19 mouse cellular contexts compared by ENCODE assay signal in the genomic region with DNA sequence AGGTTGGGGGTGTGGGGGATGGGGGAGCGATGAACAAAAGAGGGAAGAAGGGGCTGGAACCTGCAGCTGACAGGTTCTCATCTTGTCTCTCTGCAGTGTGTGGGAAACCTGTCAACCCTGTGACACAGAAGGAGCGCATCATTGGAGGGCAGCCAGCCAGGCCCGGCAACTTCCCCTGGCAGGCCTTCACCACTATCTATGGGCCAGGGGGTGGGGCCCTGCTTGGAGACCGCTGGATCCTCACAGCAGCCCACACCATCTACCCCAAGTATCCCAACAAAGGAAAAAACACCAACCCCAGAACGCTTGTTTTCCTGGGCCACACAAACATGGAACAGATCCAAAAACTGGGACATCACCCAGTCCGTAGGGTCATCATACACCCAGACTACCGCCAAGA. TPM values are rescaled to one million over a fixed set of nuclear protein-coding genes. Genes with fewer than 3 reads are reported as not detected.
DNase-seq lines count a peak whose midpoint lies in the region; ATAC-seq and TF ChIP-seq lines count a peak whose summit lies in the region.
"Not testable (repeated sequence)": the region's sequence is repeated elsewhere in the genome, so short reads cannot be mapped to it uniquely, and the experiment has no call there.
"Had no signal": no experiment of that assay in that cellular context is flagged by ENCODE, and none has a peak within 500 bp of the region (broad histone marks: within the 10 kb centered on the region; RNA-seq: fewer than 3 reads in every experiment).

No protein-coding gene starts in this region.

- TF ChIP-seq EP300 in stomach, postnatal 0 days (optimal IDR thresholded peaks at IDR 0.05) = not testable (repeated sequence)

- not testable (repeated sequence) for H3K27me3 ChIP-seq in lung, embryonic 15.5 days; stomach, postnatal 0 days (ENCODE audit: control insufficient read depth, insufficient read depth, low read length)

- ATAC-seq in erythroblast, adult 5-6 weeks (replicated peaks; ENCODE audit: low FRiP score, poor library complexity, severe bottlenecking) = 0 out of 2 replicates have a peak, but pooled peaks have one; percentile 41
- peak; percentile 27; the same call in 1 of the 2 replicates for ATAC-seq in lung, embryonic 15.5 days (ENCODE audit: borderline replicate concordance, extremely low read depth, low FRiP score, low TSS enrichment)
- peak; percentile 77 for ATAC-seq in megakaryocyte-erythroid progenitor cell, adult 5-6 weeks (replicated peaks; ENCODE audit: low FRiP score, low TSS enrichment, poor library complexity, severe bottlenecking)
- peak; percentile 42; the same call in 1 of the 2 replicates for ATAC-seq in stomach, postnatal 0 days (ENCODE audit: low FRiP score, low TSS enrichment)

- H3K9me3 ChIP-seq in lung, embryonic 15.5 days; stomach, postnatal 0 days (ENCODE audit: control insufficient read depth, low read length): not testable (repeated sequence)

- H3K4me1 ChIP-seq in lung, embryonic 15.5 days; stomach, postnatal 0 days (replicated peaks; ENCODE audit: control insufficient read depth, insufficient read depth): not testable (repeated sequence)

- H3K36me3 ChIP-seq in lung, embryonic 15.5 days; stomach, postnatal 0 days (ENCODE audit: control insufficient read depth, insufficient read depth, low read length): not testable (repeated sequence)

- peak; percentile 57 for DNase-seq in MEL-GATA-1-ER (ENCODE audit: extremely low read depth, low read depth)
- DNase-seq in adrenal gland, postnatal 10 days = peak; percentile 75
- DNase-seq in cerebellum, postnatal 10 days = peak; percentile 61 to 67
- peak; percentile 5 to 15 for DNase-seq in heart, postnatal 10 days
- not testable (repeated sequence) for DNase-seq in stomach, postnatal 0 days (ENCODE audit: low spot score)

- TF ChIP-seq CTCF in stomach, postnatal 0 days (IDR thresholded peaks at IDR 0.05; ENCODE audit: low read depth) = not testable (repeated sequence)

- intact Hi-C loops in heart, postnatal 10 days (cut with DNase I) = not testable (repeated sequence)

- not testable (repeated sequence) for H3K9ac ChIP-seq in lung, embryonic 15.5 days; stomach, postnatal 0 days (ENCODE audit: low read length)

- H3K27ac ChIP-seq in lung, embryonic 15.5 days; stomach, postnatal 0 days (replicated peaks): not testable (repeated sequence)

- 71% methylated on average over 6 of the region's 7 CpGs for WGBS in lung, embryonic 15.5 days
- WGBS in stomach, postnatal 0 days = 84% methylated on average over 7 of the region's 7 CpGs

- not testable (repeated sequence) for H3K4me3 ChIP-seq in lung, embryonic 15.5 days; stomach, postnatal 0 days (ENCODE audit: low read depth, low read length)

- H3K4me2 ChIP-seq in lung, embryonic 15.5 days; stomach, postnatal 0 days (replicated peaks; ENCODE audit: low read depth): not testable (repeated sequence)

RNA-seq across cellular contexts. Expression of a gene that starts 10.1 kb away (rescaled TPM):
- 1 to 10 TPM; 4.7 to 5.1 TPM for total RNA-seq in adrenal gland, postnatal 10 days (2021)
- total RNA-seq in erythroblast, adult 5-6 weeks (2015; ENCODE audit: low replicate concordance) = 0.96 TPM in 1 of 2 replicates, not detected in the other
- 0.09 TPM in 1 of 2 replicates, not detected in the other for total RNA-seq in erythroblast, adult 5-6 weeks (2017; ENCODE audit: low replicate concordance)
- under 1 TPM; 0.74 to 0.79 TPM for total RNA-seq in heart, postnatal 10 days (2021)
- polyA plus RNA-seq in lung, embryonic 15.5 days (2015; fragmentation: Nextera tagmentation; extraction: Ambion mirVana) = not detected in 2 replicates
- not detected in 2 replicates for total RNA-seq in megakaryocyte-erythroid progenitor cell, adult 5-6 weeks (2014; fragmentation: Nextera tagmentation)
- total RNA-seq in megakaryocyte-erythroid progenitor cell, adult 5-6 weeks (2017) = not detected in 2 replicates
- polyA plus RNA-seq in stomach, postnatal 0 days (2015; fragmentation: Nextera tagmentation; extraction: Ambion mirVana) = not detected in 2 replicates
- total RNA-seq: forebrain, postnatal 0 days; hematopoietic stem cell, adult 5-6 weeks had no signal
- polyA plus RNA-seq: C2C12; cortical plate, adult 2 months; embryonic facial prominence, embryonic 12.5 days; forebrain, embryonic 13.5 days; forebrain, postnatal 0 days; gonadal fat pad, adult 2 months; heart, embryonic 13.5 days; heart, postnatal 0 days; hindbrain, embryonic 14.5 days; intestine, embryonic 15.5 days had no signal

RNA-seq across cellular contexts. Expression of a gene that starts 38.0 kb away (rescaled TPM):
- 100 to 1,000 TPM in 1 of 2 experiments, 10 to 100 TPM in 1; 76.9 to 105 TPM for total RNA-seq in adrenal gland, postnatal 10 days (2021)
- total RNA-seq in erythroblast, adult 5-6 weeks (2015; ENCODE audit: low replicate concordance) = not detected in 2 replicates
- total RNA-seq in erythroblast, adult 5-6 weeks (2017; ENCODE audit: low replicate concordance) = 0.77 TPM in 1 of 2 replicates, not detected in the other
- 10 to 100 TPM; 20.1 to 23.3 TPM for total RNA-seq in heart, postnatal 10 days (2021)
- 2.6 and 3.6 TPM in 2 replicates for polyA plus RNA-seq in lung, embryonic 15.5 days (2015; fragmentation: Nextera tagmentation; extraction: Ambion mirVana)
- total RNA-seq in megakaryocyte-erythroid progenitor cell, adult 5-6 weeks (2014; fragmentation: Nextera tagmentation) = not detected in 2 replicates
- total RNA-seq in megakaryocyte-erythroid progenitor cell, adult 5-6 weeks (2017) = not detected in 2 replicates
- polyA plus RNA-seq in stomach, postnatal 0 days (2015; fragmentation: Nextera tagmentation; extraction: Ambion mirVana) = 16.9 and 18.0 TPM in 2 replicates
- total RNA-seq: hematopoietic stem cell, adult 5-6 weeks had no signal

RNA-seq across cellular contexts. Expression of a gene that starts 55.7 kb away (rescaled TPM):
- 1 to 10 TPM; 2.5 to 4.2 TPM for total RNA-seq in adrenal gland, postnatal 10 days (2021)
- total RNA-seq in erythroblast, adult 5-6 weeks (2015; ENCODE audit: low replicate concordance) = not detected in 2 replicates
- not detected in 2 replicates for total RNA-seq in erythroblast, adult 5-6 weeks (2017; ENCODE audit: low replicate concordance)
- total RNA-seq in heart, postnatal 10 days (2021) = under 1 TPM; 0.26 to 0.45 TPM
- polyA plus RNA-seq in lung, embryonic 15.5 days (2015; fragmentation: Nextera tagmentation; extraction: Ambion mirVana) = 0.07 TPM in 1 of 2 replicates, not detected in the other
- total RNA-seq in megakaryocyte-erythroid progenitor cell, adult 5-6 weeks (2014; fragmentation: Nextera tagmentation) = not detected in 2 replicates
- total RNA-seq in megakaryocyte-erythroid progenitor cell, adult 5-6 weeks (2017) = not detected in 2 replicates
- polyA plus RNA-seq in stomach, postnatal 0 days (2015; fragmentation: Nextera tagmentation; extraction: Ambion mirVana) = 0.05 TPM in 1 of 2 replicates, not detected in the other
- total RNA-seq: hematopoietic stem cell, adult 5-6 weeks had no signal
- polyA plus RNA-seq: embryonic facial prominence, embryonic 12.5 days; forebrain, embryonic 13.5 days; heart, embryonic 13.5 days; intestine, embryonic 15.5 days had no signal

Comparison
In these comparisons a context has a peak if more than half of its experiments do, and no peak if none do; other contexts are left out.
1. ATAC-seq: peak in every context shown above with its lines; median percentile 77 in megakaryocyte-erythroid progenitor cell, adult 5-6 weeks; 42 in stomach, postnatal 0 days; 41 in erythroblast, adult 5-6 weeks; 27 in lung, embryonic 15.5 days.
2. RNA of a gene that starts 38.0 kb away (total RNA-seq): 76.9 to 105 TPM in adrenal gland, postnatal 10 days and 20.1 to 23.3 TPM in heart, postnatal 10 days; 0.77 TPM in erythroblast, adult 5-6 weeks and not detected in megakaryocyte-erythroid progenitor cell, adult 5-6 weeks; every median in the first group is over 10 times any median in the second.